Mouse (Mus musculus): Measurements from ENCODE around the gene Mgst3.

The Mgst3 gene

DNA sequence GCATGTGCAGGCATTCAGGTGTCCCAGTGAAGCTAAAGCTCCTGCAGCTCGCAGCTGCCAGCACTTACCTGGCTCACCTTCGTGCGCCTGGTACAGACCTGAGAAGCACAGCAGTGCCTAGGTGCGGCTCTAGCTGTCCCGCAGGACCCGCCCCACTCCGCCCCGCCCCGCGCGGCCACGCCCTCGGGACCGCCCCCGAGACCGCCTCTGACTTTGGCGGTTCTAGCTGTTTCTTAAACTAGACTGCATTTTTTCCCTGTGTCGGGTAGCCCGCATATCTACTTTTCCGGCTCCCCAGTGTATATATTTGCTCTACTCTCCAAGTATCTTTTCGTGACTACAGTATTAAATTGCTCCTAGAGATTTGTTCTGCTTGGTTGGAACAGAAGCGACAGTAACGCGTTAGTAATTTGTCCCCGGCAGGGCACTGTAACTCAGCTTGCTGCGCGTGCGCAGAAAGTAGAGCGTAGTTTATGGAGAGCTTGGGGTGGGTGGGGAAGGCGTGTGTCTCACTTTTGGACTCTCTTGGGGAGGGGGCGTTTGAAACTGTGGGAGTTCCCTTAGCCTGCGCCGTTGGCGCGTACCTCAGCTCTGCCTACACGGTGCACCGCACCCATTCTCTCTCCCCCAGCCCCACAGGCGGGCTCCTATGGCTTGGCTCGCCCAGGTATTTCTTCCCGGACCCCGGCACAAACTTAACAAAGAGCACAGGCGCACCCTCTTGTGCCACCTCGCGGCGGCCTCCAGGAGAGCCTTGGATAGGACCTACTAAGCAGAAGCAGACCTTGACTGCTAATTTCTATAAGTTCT is at the start of gene Mgst3:
TSS of gene Mgst3 (minus strand) at position 159 of the 810 bp plus-strand sequence.
- DNase-seq (ENCODE audit: low read depth, low spot score), result peak; percentile 95

DNA sequence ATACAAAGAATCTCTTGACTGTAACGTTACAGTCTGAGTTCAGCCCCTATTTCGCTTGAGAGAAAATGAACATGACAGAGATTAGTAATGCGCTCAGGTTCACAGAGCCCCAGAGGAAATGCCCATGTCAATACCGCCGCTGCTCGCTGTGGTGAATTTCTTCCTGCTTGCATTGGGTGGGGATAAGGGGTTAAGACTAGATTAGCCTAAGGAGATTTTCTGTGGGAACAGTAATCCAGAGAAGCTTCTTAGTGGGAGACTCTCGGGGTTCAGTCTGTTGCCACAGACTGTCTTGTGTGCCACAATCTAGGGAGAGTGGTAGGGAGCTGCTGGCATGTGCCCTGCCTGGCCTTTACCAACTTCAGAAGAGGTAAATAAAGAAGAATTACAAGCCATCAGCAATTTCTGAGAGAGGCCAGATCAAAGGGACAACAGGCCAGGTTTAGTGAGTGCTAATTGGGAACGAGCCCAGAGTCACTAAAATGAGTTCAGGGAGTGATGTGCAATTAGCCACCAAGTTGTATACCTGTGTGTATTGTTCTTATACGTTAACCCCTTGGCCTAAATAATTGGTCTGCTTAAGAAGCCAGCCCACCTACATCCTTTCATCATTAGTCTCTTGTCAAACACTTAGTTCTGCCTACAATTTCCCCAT is 44.7 kb upstream of the Mgst3 start:
- no peak for DNase-seq (ENCODE audit: low read depth, low spot score)

DNA sequence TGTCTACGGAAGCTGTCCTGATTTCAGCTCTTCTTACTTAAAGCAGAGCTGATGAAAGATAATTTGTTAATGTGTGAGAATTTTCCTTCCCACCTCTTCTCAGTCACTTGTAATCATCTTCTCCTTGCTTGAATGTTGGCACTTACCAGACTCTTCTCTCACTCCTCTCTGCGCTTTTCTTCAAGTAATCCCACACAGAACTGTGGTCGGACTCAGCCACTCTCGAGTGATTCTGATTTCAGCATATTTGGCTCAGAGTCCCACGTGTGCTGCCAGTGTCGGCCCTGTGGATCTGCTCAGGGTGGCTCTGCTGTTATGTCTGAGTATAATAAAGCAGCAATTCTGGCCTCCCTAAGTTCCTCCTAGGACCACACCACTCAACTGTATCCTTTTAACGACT is 43.5 kb upstream of the Mgst3 start:
- DNase-seq (ENCODE audit: low read depth, low spot score), result no peak

DNA sequence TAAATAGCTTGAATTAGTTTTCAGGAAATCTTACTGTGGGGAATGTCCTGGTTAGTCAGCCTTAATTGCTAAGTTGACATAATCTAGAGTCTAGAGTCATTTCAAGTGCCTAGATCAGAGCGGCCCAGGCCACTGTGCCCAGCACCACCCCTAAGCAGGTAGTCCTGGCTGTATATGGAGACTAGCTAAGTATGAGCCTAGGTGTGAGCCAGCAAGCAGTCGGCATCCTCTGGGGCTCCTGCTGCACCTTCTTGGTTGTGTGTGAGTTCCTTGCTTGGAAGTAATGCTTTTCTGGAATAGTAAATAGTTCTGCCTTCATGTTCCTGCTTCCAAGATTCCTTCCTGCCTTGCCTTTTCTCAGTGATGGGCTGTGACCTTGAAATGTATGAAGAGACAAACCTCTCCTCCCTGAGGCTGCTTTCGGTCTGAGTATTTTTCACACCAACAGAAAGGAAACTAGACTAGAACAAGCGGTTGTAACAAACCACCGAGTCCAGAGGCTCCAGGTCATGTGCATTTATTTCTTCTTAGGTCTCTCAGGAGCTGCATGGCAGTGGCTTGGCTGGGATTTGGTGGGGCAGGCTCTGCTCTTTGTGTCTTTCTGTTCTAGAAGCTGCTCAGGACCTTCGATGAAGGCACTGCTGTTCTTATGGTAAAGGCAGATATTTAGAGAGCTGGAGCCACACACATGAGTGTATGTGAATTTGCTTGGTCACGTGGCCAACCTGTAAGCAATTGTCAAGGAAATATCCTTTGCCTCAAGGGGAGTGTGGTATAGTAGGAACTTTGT is 42.7 kb upstream of the Mgst3 start:
- DNase-seq (ENCODE audit: low read depth, low spot score), result no peak

DNA sequence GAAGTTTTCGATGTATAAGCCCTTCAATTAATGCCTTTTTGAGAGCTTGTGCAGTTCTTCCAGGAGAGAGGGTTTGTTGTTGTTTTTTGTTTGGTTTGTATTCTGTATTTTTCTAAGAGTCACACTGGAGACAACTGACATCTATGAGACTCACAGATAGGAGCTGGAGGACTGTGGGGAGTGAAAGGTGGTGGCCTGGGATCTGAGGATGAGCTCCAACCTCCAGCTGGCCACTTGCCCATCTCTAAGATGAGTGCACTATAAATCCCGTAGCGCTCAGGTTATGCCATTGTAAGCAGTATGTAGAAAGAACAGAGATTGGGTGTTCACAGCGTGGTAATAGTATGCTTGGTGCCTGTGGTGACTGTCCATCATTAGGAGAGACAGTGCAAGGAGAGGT is 41.3 kb upstream of the Mgst3 start:
- DNase-seq (ENCODE audit: low read depth, low spot score), result no peak

DNA sequence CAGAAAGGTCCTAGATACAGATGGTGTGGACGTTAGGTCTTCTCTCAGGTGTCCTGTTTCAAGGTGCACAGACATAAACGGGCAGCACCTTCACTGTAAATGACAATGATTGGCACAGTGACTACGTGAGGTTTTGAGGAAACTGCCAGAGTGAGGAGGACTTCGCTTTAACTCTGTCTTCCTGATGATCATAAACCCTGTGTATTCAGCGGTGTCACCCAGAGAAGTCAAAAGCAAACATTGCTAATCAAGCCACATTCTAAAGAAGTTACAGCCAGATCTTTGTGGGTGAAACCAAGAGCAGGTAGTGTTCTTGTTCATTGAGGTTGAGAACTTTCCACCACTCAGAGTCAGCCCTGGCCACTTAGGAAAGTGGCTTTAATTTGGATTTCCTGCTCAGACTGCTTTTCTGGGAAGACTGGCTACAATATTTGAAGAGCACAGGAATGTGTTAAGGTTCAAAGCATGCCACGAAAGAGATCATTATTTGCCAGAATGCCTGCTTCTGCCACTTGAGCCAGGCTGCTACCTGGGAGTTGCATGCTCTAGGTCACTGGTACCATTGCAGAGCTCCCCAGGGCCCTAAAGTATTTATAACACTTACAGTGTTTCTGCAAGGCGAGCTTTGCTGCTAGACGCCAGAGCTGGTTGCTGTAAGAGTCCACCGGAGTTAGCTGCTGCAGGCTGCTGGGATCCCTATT is 37.5 kb upstream of the Mgst3 start:
- no peak for DNase-seq (ENCODE audit: low read depth, low spot score)

DNA sequence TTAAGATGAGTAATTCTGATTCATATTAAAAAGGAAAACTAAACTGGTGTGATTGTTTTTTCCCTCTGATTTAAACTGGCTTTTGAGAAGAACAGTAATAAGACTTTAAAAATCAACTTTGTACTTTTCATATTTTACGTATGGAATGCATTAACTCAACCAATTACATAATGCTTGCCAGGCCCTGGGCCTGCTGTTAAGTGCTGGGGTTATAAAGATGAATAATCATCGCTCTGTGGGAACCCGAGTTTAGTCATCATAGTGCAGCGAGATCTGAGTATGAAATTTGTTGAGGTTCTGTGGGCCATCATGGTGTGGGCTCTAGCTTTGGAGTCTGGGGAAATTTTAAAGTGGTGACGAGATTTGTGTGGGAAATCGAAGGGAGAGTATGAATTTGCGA is 33.0 kb upstream of the Mgst3 start:
- DNase-seq (ENCODE audit: low read depth, low spot score), result no peak

DNA sequence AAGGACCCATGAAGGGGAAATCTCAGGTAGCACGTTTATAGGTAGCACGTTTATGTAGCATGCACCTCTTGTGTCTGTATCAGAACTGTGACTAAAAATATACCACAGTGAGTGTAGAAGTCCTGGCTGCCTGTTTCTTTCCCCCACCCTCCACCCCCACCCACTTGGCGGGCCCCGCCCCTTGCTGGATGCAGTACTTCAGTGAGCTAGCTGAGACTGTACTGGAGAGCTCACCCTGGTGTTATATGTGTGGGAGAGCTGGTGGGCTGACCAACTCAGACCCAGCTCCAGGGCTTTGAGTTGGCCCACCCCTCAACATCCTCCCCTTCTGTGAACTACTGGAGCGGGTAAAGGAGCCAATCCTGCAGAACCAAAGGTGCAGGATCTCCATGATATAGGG is 31.9 kb upstream of the Mgst3 start:
- DNase-seq (ENCODE audit: low read depth, low spot score), result no peak

DNA sequence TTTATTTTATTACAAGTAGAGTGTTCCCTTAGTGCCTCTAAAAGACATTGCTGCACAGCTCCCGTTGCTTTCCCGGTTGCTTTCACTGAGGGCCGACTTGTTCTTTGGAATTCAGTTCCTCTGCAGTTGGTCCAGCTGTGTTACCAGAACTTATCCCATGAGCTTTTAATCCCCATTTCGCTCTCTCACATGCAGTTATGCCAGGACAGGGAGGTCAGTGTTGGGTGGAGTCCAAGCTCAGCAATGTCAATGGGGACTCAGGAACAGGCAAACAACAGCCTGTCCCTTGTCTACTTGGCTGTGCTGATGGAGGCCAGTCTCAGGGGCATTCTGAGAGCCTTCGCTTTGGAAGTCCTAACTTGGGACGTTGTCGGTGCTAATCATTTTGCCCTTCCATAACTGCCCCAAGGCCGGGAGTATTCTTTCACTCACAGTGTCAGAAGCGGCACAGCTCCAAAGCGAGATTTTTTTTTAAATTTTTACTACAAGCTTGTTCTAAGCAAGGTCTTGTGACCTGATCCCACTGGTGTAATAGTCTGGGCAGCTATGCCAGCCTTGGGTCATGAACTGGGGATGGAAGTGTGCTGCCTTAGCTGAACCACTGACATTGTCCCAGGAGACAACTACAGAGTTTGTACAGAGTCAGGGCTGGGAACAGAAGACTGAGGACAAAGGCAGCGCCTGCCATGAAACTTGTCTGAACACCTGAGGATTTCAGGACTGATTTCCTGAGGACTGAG is 29.0 kb upstream of the Mgst3 start:
- no peak for DNase-seq (ENCODE audit: low read depth, low spot score)

DNA sequence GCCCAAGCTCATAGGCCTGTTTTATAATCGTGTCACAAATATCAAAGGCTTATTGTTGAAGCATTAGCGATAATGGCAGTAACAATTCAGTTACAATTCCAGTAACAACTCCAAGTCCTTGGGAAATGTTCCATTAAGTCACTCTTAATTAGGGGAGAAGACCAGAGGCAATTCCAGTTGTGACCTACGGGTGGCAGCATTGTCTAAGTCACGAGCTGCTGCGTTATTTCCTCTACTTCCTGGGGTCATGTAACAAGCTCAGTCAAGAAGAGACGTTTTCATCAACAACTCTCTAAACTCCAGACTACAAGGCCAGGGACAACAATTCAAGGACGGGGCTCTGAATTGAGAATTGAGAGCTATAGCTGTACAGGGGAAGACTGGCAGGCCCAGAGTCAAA is 21.2 kb upstream of the Mgst3 start:
- DNase-seq (ENCODE audit: low read depth, low spot score), result peak; percentile 78

DNA sequence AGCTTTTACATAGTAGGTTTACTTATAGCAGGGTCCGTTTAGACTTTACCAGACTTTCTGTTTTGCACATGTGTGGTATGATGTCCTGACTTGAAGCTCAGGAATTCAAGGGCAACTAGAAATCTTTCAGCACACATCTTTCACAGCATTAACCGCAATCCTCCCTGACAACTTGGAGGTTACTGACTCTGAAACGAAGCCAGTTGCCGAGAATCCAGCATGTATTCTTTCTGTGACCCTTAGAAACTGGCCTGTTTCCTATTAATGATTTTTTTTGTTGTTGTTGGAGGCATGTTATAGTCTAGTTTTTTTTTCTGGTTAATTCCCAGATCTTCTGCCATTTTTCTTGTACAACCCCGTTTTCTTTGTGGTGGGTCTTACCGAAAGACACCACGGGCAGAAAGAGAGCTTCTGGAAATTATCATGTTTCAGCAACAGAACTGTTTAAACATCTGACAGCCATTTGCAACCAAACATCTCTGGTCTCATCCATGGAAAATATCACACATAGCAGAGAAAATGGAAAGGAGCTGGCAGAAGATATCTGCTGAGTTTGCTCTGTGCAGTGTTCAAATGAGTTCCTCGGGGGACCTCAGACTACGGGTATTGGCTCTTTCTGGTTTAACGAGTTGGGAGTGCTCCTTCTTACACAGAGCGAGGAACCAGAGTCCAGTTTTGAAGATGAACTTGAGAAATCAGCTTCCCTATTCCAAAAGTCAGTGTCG is 18.5 kb upstream of the Mgst3 start:
- DNase-seq (ENCODE audit: low read depth, low spot score), result no peak

DNA sequence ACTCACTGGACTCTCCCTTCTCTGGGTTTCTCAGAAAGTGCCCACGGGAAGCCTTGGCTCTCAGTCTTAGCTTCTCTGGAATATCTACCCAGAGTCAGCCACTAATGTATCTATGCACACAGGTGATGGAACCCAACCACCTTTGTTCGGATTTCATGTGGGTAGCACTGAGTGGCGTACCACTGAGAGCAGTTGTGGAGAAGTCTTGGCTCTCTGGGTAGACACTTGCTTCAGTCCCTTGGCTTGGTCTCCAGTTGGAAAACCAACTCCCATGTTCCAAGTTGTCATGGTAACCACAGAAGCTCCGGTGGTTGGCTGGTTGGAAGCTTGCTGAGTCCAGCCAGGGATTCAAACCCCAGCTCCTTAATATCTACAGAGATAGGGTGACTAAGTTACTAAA is 16.0 kb upstream of the Mgst3 start:
- DNase-seq (ENCODE audit: low read depth, low spot score), result no peak

DNA sequence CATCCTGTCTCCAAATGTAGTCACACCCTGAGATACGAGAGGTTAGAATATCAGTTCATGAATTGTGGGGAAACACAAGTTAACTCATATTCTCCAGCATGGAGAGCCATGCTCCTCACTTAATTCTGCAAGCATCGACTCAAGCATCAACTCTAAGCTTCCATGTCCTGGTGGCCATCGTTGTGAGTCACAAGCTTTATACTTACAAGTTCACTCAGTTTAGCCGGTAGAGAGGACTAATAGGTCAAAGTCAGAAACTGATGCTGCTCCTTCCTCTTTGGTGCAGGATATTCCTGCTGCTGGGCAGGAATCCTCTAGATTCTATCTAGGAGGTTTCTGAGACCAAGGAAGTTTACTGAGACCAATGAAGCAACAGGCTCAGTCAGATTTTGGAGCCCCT is 11.6 kb upstream of the Mgst3 start:
- DNase-seq (ENCODE audit: low read depth, low spot score), result no peak

DNA sequence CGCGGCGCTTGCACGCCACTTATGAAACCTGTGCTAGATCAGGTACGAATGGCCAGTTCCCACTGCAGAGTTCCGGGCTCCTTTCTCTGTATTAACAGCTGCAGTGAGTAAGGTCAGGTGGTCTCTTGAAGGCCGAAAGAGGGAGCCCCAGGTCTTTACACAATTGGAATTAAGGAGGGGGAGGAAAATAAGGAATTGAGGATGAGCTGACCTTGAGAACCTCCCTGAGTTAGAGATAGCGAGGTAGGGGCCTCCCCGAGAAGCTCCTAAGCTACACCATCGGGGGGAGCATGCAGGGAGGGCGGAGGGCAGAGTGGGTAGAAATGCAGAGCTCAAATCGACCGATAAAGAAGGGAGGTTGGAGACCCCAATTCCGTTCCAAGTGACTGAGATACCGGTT is 360 bp downstream of the Mgst3 start:
- DNase-seq (ENCODE audit: low read depth, low spot score), result no peak

DNA sequence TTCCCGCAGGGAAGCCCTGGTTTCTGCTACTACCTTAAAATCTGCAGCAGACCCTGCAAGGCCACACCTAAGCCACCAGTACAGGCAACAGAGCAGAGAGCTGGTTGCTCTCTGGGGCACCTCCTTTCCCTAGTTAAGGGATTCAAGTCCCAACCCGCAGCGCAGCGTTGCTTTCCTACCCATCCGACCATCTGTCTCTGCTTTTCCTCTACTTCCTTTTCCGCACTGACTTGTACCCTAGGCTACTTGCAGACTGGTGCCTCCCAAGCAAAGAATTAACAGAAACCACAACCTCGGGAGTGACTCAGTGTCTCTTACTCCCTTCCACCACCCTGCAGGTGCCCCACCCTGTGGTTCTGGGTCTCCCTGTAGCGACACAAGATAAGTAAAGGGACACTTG is 954 bp downstream of the Mgst3 start:
- peak; percentile 10 for DNase-seq (ENCODE audit: low read depth, low spot score)

DNA sequence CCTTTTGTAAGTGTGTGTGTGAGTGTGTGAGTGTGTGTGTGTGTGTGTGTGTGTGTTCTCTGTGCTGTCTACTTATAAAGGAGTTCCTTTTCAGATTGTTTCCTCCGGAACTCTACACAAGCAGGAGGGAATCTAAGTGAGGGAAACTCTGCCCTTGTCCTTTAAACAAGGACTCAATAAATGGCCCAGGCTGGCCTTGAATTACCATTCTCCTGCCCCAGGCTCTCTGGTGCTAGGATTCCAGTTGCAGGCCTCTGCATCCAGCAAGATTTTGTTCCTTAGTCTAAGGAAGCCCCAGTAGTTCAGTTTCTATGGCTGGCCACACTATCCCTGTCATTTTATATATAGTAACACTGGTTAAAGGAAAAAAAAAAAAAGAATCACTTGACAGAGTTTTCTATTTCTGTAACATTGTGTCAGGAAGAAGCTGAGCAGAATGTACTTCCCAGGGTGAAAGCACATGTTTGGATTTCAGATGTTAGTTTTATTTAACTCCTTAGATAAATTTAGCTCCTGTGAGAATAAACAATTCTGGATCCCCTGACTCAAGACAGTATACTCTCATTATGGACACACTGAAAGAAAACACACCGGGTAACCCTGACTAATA is 1.5 kb downstream of the Mgst3 start:
- no peak for DNase-seq (ENCODE audit: low read depth, low spot score)

DNA sequence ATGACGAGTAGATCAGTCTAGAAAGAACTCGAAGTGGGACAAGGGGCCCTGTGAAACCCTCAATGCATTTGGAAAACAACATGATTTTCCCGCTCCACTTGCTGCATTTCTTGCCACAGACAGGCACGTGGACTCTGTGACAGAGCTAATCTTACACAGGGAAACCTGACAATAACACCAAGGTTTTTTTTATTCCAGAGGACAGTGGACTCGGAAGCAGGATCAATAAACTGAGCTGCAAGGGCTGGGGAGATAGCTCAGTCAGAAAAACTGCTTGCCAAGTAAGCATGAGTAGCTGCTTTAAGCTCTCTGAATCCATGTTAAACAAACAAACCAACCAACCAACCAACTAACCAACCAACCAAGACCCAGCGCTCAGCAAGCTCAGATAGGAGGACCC is 2.4 kb downstream of the Mgst3 start:
- DNase-seq (ENCODE audit: low read depth, low spot score), result no peak

DNA sequence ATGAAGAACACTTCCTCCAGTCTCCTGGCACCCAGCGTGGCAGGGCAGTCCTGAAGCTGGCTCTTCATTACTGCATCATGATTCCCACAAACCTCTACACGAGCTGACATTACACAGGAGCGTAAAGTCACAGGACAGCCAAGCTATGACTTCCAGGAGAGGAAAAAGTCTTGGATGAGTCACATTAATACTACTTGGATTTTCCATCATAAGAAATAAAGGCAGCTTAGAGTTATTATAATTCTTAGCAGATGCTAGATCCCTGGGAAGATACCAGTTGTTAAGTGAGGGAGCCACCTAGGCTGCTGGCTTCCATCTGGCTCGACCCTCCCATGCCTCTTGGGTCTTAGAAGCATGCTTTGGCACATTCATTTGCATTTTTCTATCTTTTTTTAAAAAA is 3.3 kb downstream of the Mgst3 start:
- DNase-seq (ENCODE audit: low read depth, low spot score), result no peak

DNA sequence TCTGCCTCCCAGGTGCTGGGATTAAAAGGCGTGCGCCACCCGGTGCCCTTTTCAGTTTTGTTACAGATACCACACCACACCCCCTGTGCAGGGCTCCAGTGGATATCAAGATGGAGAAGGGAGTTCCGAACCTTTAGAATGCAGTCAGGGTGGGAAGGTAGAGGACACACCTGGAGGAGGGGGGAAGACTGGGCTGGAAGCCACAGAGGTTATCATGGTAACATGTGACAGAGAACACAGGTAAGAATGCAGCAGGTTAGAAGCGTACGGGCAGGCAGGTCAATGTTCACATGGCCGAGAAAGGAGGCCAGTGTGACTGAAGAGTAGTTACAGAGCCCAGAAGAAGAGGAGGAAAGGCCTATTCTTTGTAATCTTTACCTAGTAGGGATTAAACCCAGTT is 4.1 kb downstream of the Mgst3 start:
- DNase-seq (ENCODE audit: low read depth, low spot score), result no peak

DNA sequence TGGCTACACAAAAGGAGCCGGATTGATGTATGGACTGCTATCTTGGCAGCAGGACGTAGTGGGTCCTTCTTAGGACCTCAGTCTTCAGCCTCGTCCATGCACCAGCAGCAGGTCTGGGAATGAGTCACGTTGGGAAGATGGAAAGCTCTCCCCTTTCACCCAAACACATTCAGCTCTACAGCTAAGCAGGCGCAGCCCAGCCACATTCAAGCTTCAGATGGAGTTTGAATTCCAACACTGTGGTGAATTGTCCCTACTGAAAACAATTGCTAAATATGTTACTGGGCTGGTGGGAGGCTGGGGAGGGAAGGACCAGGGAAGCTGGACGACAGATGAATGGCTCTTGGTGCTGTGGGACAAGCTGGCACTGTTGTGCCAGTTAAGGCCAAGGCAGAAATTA is 5.1 kb downstream of the Mgst3 start:
- DNase-seq (ENCODE audit: low read depth, low spot score), result no peak

Measured in CD4-positive, CD25-positive, alpha-beta regulatory T cell, adult 2 months (primary cell).